Mouse (Mus musculus) midbrain, embryonic 10.5 days (tissue): ENCODE data around the gene P2ry1. TPM values are rescaled to one million over a fixed set of nuclear protein-coding genes. Genes with fewer than 3 reads are reported as not detected.

ENCODE experiments used
- DNase-seq: peaks from one replicate; pipeline ENCODE4 v3.0.0-alpha.2; 2017; ENCODE audit warnings: low spot score
- H3K27ac ChIP-seq: fragments of 300-500 bp; sonication (generic); replicated peaks from 2 replicates; pipeline ENCODE4 v1.5.1; 2016; ENCODE audit warnings: mild to moderate bottlenecking
- H3K27me3 ChIP-seq: fragments of 300-500 bp; sonication (generic); 2 replicates; pipeline ENCODE4 v1.6.1; 2016; ENCODE audit warnings: low read depth, mild to moderate bottlenecking; ENCODE audit not compliant: poor library complexity, severe bottlenecking
- H3K36me3 ChIP-seq: fragments of 300-500 bp; sonication (generic); 2 replicates; pipeline ENCODE4 v1.6.1; 2016; ENCODE audit warnings: mild to moderate bottlenecking, moderate library complexity
- H3K4me1 ChIP-seq: fragments of 300-500 bp; sonication (generic); 2 replicates; pipeline ENCODE4 v1.6.1; 2016
- H3K4me3 ChIP-seq: fragments of 300-500 bp; sonication (generic); 2 replicates; pipeline ENCODE4 v1.5.1; 2016; ENCODE audit warnings: mild to moderate bottlenecking, moderate library complexity
- H3K9me3 ChIP-seq: fragments of 300-500 bp; sonication (generic); replicated peaks from 2 replicates; pipeline ENCODE4 v1.6.1; 2016; ENCODE audit warnings: mild to moderate bottlenecking
- WGBS: fragments of 180-500 bp; shearing (Covaris S2); methylation state at CpG from one replicate; pipeline ENCODE4 v1.1.7; 2016; 5-methylcytosine and 5-hydroxymethylcytosine counted together
- polyA plus RNA-seq: library from polyadenylated mRNA; unstranded; fragments of >200 nt; fragmentation: Nextera tagmentation; extraction: Ambion mirVana; gene quantifications from 2 replicates; pipeline ENCODE4 v1.2.1, GENCODE M21; 2016

The P2ry1 gene
- polyA plus RNA-seq, 1 experiment from 2014 or later, result 3.9 TPM

DNA sequence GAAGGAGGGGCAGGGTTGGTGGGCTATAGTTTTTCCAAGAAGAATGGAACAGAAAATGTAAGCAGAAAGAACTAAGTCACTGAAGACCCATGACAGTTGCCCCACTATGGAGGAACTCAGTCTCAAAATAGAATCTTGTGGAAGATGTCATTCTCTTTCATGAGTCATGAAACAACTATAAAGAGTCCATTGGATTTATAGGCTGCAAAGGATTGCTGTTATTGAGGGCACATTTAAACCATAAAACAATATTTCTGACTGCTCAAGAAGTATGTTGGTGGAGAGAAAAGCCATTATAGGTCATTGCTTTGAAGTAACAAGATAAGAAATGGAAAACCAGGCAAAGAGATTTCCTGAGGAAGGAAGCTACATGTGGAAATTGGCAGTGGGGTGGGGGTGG lies 10.0 kb downstream of the P2ry1 start:
- H3K4me3 ChIP-seq, result no peak overlapping the region
- no peaks in the 10 kb centered on the region for H3K36me3 ChIP-seq
- H3K27me3 ChIP-seq, result no peaks in the 10 kb centered on the region
- no peaks in the 10 kb centered on the region for H3K4me1 ChIP-seq
- H3K9me3 ChIP-seq, result no peaks in the 10 kb centered on the region
- DNase-seq, result no peak
- H3K27ac ChIP-seq, result no peak overlapping the region

DNA sequence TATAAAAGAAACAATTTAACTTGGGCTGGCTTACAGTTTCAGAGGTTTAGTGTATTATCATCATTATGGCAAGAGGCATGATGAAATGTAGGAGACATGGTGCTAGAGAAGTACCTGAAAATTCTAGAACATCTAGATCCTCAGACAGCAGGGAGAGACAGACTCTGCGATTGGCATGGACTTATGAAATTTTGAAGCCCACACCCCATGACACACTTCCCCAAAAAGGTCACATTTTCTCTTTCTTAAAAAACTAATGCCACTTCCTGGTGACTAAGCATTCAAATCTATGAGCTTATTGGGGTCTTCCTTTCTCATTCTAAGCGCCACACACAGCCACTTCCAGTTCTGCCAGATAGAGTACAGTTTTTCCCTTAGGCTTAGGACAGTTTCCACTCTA lies 14.1 kb downstream of the P2ry1 start:
- Histone ChIP-seq H3K27me3 (no peaks in the 10 kb centered on the region), H3K36me3 (no peaks in the 10 kb centered on the region), H3K9me3 (no peaks in the 10 kb centered on the region), H3K4me1 (no peaks in the 10 kb centered on the region), H3K27ac (no peak overlapping the region), H3K4me3 (no peak overlapping the region)
- DNase-seq, result no peak
- 94% methylated on average over 2 of the region's 2 CpGs for WGBS

DNA sequence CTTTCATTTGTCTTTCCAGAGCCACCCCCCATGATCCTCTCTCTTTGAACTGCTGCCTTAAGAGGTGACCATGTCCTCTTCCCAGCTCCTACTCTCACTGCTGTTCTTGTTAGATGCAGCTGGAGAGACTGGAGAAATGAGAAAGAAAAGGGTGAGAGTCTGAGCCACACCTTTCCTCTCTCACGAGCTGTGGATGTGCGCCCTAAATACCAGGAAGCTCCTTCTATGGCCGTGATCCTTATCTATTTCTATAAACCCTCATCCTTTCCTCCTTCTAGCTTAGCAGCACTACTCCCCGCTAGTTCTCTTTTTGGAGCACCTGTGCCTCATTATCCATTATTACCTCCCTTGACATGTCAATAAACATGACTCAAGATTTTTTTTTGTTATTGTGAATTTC lies 29.5 kb downstream of the P2ry1 start:
- H3K27ac ChIP-seq, result no peak overlapping the region
- no peaks in the 10 kb centered on the region for H3K4me1 ChIP-seq
- no peak overlapping the region for H3K4me3 ChIP-seq
- no peak for DNase-seq
- H3K27me3 ChIP-seq, result no peaks in the 10 kb centered on the region
- WGBS, result 86% methylated on average over 4 of the region's 4 CpGs
- no peaks in the 10 kb centered on the region for H3K36me3 ChIP-seq
- no peaks in the 10 kb centered on the region for H3K9me3 ChIP-seq

DNA sequence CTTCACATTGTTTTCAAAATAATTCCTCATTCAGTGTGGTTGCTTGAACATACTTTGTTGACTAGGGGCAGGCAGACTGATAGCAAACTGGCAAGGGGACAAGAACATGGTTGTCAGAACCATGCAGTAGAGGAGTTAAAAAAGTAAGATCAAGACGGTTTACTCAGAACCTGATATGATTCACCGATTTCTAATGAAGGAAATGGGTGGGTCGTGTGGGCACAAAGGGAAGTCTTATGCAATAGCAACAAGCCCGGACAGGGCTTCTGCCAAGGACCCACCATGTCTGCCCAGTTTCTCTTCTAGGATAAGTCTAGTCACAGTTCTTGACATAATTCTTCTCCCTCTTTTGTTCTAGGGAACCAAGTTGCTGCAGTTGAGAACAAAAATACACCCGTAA lies 33.0 kb downstream of the P2ry1 start:
- 86% methylated on average over 5 of the region's 5 CpGs for WGBS
- no peak for DNase-seq
- H3K27ac ChIP-seq, result no peak overlapping the region

DNA sequence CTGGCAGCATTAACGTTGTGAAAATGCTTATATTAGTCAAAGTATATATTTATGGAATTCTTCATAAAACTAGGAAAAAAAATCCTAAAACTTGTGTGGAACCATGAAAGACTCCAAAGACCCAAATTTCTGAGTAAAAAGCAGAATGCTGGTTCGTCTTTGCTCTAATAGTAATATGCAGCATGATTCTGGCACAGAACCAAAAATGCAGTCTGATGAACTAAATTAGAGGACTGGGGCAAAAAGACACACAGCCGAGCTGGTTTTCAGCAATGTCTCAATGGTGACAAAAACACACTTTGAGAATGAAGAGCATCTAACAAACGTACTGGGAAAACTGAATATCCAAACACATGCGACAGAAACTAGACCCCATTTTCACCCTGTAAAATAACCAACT lies 37.3 kb downstream of the P2ry1 start:
- H3K9me3 ChIP-seq, result no peaks in the 10 kb centered on the region
- no peak overlapping the region for H3K4me3 ChIP-seq
- H3K36me3 ChIP-seq, result no peaks in the 10 kb centered on the region
- no peak for DNase-seq
- WGBS, result 82% methylated on average over 5 of the region's 5 CpGs
- H3K27ac ChIP-seq, result no peak overlapping the region
- no peaks in the 10 kb centered on the region for H3K4me1 ChIP-seq
- H3K27me3 ChIP-seq, result no peaks in the 10 kb centered on the region

More for the DNA sequence above, 33.0 kb downstream of the P2ry1 start:
- Histone ChIP-seq H3K27me3 (no peaks in the 10 kb centered on the region), H3K4me3 (no peak overlapping the region), H3K36me3 (no peaks in the 10 kb centered on the region), H3K9me3 (no peaks in the 10 kb centered on the region), H3K4me1 (no peaks in the 10 kb centered on the region)

DNA sequence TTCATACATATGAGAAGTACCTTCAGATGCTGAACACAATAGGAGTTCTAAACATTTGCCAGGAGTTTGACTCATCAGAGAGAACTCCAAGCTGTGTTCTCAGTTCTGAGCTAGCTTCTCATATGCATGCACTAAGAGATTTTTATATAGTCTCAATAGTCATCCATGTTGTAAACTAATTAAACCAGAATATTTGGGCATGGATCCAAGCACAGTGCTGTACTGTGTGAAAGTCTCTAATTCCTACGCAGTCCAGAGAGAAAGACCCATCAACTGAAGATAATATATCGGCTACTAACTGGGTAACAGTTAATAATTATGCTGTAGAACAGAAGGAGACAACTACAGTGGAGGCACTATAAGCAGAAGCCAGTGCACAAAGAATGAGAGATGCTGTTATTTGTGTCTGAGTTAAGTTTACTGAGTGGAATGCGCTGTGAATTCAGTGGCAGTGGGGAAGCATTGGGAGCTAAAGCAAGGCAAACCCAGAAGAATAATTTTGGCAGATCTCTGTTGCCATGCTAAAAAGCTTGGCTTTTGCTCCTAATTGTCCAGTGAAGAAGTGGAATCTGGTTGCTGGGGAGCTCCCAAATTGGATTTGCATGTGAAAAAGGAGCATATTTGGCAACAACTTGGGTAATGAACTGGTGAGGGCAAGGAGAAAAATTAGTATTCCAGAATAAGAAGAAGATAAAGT lies 47.5 kb downstream of the P2ry1 start:
- H3K4me3 ChIP-seq, result no peak overlapping the region
- no peaks in the 10 kb centered on the region for H3K4me1 ChIP-seq
- H3K9me3 ChIP-seq, result no peaks in the 10 kb centered on the region
- H3K27me3 ChIP-seq, result no peaks in the 10 kb centered on the region
- H3K27ac ChIP-seq, result no peak overlapping the region
- no peak for DNase-seq
- H3K36me3 ChIP-seq, result no peaks in the 10 kb centered on the region
- 93% methylated on average over 3 of the region's 3 CpGs for WGBS
